Mouse (Mus musculus): ENCODE measurements around the gene Per3. TPM values are rescaled to one million over a fixed set of nuclear protein-coding genes. Genes with fewer than 3 reads are reported as not detected.

The Per3 gene
- polyA plus RNA-seq, 1 experiment from 2014 or later = 8.0 TPM

DNA sequence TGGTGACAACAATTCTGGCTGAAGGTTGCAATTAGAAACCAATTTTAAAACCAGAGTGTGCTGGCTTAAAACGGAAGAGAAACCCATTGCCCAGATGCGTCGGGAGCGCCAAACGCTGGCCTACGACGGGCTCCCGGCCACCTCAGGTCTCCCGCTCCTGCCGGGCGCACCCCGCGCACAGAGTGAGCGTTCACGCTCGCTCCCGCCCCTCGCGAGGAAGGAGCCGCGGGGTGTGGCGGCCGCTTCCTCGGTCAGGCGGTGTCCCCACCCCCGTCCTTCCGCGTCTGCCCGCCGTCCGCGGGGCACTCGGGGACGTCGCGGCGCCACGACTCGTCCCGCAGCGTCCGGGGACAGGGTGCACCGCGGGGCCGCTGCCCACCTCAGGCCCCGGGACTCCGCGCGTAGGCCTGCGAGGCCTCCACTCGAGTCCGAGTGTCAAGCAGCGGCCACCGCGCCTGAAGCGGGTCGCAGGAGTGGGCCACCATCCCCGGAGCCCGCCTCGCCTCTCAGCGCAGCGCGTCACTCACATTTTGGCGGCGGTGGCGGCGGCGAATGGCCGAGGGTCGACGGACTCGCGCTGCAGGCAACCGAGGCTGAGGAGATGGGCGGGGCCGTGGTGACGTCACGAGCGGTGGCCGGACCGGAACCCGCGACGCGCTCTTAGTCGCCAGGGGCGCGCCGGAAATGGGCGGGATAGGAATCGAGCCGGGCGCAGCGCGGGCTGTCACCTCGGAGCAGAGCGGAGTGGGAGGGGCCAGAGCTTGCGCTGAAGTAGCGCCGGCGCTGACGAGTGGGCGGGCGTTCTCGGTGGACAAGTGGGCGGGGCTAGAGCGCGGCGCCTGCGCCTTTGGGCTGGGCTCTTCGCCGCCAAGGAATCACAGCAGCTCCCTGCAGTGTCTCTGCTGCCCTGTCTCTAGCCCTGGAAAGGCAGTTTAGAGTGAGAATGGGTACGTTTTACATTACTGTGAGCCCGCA lies 13.2 kb upstream of the Per3 start, which contains the start of gene Vamp3:
Vamp3 (minus strand) TSS at position 617 of the 975 bp plus-strand sequence.
- under 1% methylated on average over 113 of the region's 114 CpGs for WGBS
- H3K9me3 ChIP-seq (ENCODE audit: low read depth, low read length) = 0 out of 2 replicates have a peak, but pooled peaks cover 3% of the 10 kb centered on the region
- peak within 1 kb of the TSS; percentile 87 for H3K4me2 ChIP-seq
- H3K27ac ChIP-seq (ENCODE audit: low read depth) = peak within 1 kb of the TSS; percentile 96
- H3K9ac ChIP-seq = peak within 1 kb of the TSS; percentile 89
- peak within 1 kb of the TSS; percentile 85 for H3K4me3 ChIP-seq (ENCODE audit: low read depth, low read length)
- ATAC-seq (ENCODE audit: insufficient read depth) (peak; percentile 99), DNase-seq (peak; percentile 100)
- no peaks in the 10 kb centered on the region for H3K27me3 ChIP-seq (ENCODE audit: insufficient read depth, low read length)
- H3K36me3 ChIP-seq (ENCODE audit: insufficient read depth) = peaks cover 28% of the 10 kb centered on the region
- H3K4me1 ChIP-seq (ENCODE audit: insufficient read depth) = no peaks in the 10 kb centered on the region
- TF ChIP-seq CTCF (IDR thresholded peaks at IDR 0.05; ENCODE audit: low read depth) = no peak

DNA sequence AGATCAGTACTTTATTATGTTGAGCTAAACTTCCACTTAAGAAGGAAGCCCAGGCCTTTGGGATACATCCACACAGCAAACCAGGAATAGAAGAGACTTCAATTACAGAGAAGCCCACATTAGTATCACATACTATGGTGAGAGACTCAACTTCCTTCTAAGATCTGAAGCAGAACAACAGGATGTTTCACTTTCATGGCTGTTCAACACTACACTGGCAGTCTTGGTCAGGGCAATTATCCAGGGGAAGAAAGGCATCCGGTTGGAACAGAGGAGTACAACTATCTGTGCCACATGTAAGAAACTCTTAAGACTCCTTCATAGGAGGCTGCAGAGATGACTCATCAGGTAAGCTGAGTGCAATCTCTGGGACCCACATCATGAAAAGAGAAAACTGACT lies 6.7 kb upstream of the Per3 start:
- Histone ChIP-seq H3K4me2 (no peak overlapping the region), H3K36me3 (ENCODE audit: insufficient read depth) (peaks cover 69% of the 10 kb centered on the region), H3K27ac (ENCODE audit: low read depth) (no peak overlapping the region), H3K9me3 (ENCODE audit: low read depth, low read length) (no peaks in the 10 kb centered on the region), H3K4me1 (ENCODE audit: insufficient read depth) (no peaks in the 10 kb centered on the region), H3K27me3 (ENCODE audit: insufficient read depth, low read length) (no peaks in the 10 kb centered on the region), H3K9ac (no peak overlapping the region), H3K4me3 (ENCODE audit: low read depth, low read length) (no peak overlapping the region)
- WGBS = 88% methylated on average over 1 of the region's 1 CpGs
- ATAC-seq (ENCODE audit: insufficient read depth) (no peak), DNase-seq (no peak)
- TF ChIP-seq CTCF (IDR thresholded peaks at IDR 0.05; ENCODE audit: low read depth) = no peak

DNA sequence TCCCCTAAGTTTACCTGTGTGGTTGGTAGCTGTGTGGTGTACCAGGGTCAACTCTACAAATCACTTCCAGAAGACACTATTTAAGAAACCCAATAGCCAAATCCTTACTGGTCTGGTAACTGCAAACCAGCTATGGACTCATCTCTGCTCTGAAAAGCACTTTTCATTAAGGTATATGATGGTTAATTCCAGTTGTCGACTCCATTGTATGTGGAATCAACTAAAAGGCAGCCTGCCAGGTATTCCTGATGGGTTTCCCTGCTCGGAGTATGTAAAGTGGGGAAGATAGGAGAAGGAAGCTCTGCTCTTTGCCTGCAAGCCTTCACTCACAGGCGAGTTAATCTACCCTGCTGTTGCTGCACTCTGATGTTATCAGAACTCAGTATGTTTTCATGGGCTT lies 2.1 kb upstream of the Per3 start:
- no peak for DNase-seq
- TF ChIP-seq CTCF (IDR thresholded peaks at IDR 0.05; ENCODE audit: low read depth) = no peak
- no peak for ATAC-seq (ENCODE audit: insufficient read depth)
- H3K27me3 ChIP-seq (ENCODE audit: insufficient read depth, low read length) = 0 out of 2 replicates have a peak, but pooled peaks cover 4% of the 10 kb centered on the region
- 83% methylated on average over 3 of the region's 3 CpGs for WGBS
- no peak overlapping the region for H3K9ac ChIP-seq
- no peaks in the 10 kb centered on the region for H3K9me3 ChIP-seq (ENCODE audit: low read depth, low read length)
- H3K4me1 ChIP-seq (ENCODE audit: insufficient read depth) = 0 out of 2 replicates have a peak, but pooled peaks cover 5% of the 10 kb centered on the region
- H3K27ac ChIP-seq (ENCODE audit: low read depth) = no peak overlapping the region
- no peak overlapping the region for H3K4me2 ChIP-seq
- peaks cover 39% of the 10 kb centered on the region for H3K36me3 ChIP-seq (ENCODE audit: insufficient read depth)
- H3K4me3 ChIP-seq (ENCODE audit: low read depth, low read length) = no peak overlapping the region

DNA sequence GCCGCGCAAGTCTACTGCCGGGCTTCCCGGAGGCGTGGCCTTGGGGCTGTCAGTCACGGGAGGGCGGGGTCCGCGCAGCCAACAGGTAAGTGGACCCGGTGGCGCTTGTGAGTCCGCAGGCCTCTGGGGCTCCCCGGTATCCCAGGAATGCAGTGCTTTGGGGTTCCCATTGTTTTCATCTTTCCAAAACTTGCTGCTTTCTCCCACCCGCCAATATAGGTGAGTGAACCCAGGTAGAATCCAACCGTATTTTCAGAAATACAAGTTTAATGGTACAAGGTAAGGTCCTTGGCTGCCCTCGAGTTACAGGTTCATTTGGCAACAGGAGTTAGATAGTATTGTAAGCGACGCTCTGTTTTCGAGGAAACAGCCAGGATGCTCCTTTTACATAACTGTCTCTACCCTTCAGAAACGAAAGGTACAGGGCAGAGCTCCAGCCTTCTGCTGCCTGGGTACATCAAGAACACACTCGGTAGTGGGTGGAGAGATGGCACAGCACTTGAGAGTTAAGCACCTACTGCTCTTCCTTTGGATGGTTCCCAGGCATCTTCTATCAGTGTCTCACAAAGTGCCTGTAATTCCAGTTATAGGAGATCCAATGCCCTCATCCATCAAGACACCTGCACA lies 592 bp upstream of the Per3 start:
- H3K4me3 ChIP-seq (ENCODE audit: low read depth, low read length) = peak overlapping the region; percentile 56
- 0 out of 2 replicates have a peak, but pooled peaks cover 5% of the 10 kb centered on the region for H3K4me1 ChIP-seq (ENCODE audit: insufficient read depth)
- 4% methylated on average over 21 of the region's 21 CpGs for WGBS
- ATAC-seq (ENCODE audit: insufficient read depth) (no peak), DNase-seq (no peak)
- H3K9ac ChIP-seq = peak overlapping the region; percentile 44
- 0 out of 2 replicates have a peak, but pooled peaks cover 4% of the 10 kb centered on the region for H3K27me3 ChIP-seq (ENCODE audit: insufficient read depth, low read length)
- H3K4me2 ChIP-seq = peak overlapping the region; percentile 98
- TF ChIP-seq CTCF (IDR thresholded peaks at IDR 0.05; ENCODE audit: low read depth) = no peak
- peaks cover 25% of the 10 kb centered on the region for H3K36me3 ChIP-seq (ENCODE audit: insufficient read depth)
- no peak overlapping the region for H3K27ac ChIP-seq (ENCODE audit: low read depth)
- H3K9me3 ChIP-seq (ENCODE audit: low read depth, low read length) = no peaks in the 10 kb centered on the region

DNA sequence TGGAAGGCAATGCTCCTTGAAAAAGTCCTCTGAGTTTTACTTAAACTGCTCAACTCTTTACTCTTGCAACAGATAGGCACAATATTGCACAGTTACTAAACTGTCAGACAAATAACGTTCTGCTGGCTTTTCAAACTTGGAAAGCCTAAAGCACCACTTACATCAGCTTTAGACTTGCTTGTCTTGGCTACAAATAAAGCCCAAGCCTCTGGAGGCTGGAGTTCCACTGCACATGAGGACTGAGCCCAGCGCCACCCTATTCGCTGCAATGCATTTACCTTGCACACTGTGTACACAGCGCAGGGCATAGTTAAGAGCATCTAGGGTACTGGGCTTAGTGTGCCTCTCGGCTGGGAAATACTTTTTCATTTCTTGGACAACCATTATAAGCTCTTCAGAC lies 1.2 kb downstream of the Per3 start:
- H3K27ac ChIP-seq (ENCODE audit: low read depth) = no peak overlapping the region
- TF ChIP-seq CTCF (IDR thresholded peaks at IDR 0.05; ENCODE audit: low read depth) = no peak

DNA sequence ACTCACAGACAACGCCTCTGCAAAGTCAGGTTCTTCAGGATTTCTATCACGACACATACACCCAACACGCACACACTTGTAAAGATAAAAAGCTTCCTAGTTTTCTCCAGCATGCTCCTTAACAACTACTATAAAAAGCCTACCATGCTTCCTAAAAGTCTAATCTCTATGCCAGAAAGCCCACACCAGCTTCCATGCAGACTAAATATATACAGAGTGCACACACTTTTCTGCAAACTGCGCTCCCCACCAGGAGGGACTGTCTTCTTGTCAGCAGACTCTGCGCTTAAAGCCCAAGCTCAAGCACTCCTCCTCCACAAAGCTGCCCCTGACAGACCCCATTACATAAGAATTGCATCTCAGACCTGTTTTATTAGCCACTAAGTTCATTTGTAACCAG lies 3.0 kb downstream of the Per3 start:
- ATAC-seq (ENCODE audit: insufficient read depth) = no peak
- H3K27ac ChIP-seq (ENCODE audit: low read depth) = no peak overlapping the region
- 77% methylated on average over 5 of the region's 5 CpGs for WGBS
- 0 out of 2 replicates have a peak, but pooled peaks cover 4% of the 10 kb centered on the region for H3K27me3 ChIP-seq (ENCODE audit: insufficient read depth, low read length)
- H3K9me3 ChIP-seq (ENCODE audit: low read depth, low read length) = no peaks in the 10 kb centered on the region
- no peak overlapping the region for H3K9ac ChIP-seq
- H3K36me3 ChIP-seq (ENCODE audit: insufficient read depth) = peaks cover under 1% of the 10 kb centered on the region; the same call in 1 of the 2 replicates
- no peak for TF ChIP-seq CTCF (IDR thresholded peaks at IDR 0.05; ENCODE audit: low read depth)
- no peak overlapping the region for H3K4me3 ChIP-seq (ENCODE audit: low read depth, low read length)
- no peak for DNase-seq
- H3K4me1 ChIP-seq (ENCODE audit: insufficient read depth) = 0 out of 2 replicates have a peak, but pooled peaks cover 5% of the 10 kb centered on the region
- H3K4me2 ChIP-seq = no peak overlapping the region

More for the DNA sequence above, 1.2 kb downstream of the Per3 start:
- DNase-seq = peak; percentile 49
- 43% methylated on average over 5 of the region's 5 CpGs for WGBS
- Histone ChIP-seq H3K4me1 (ENCODE audit: insufficient read depth) (0 out of 2 replicates have a peak, but pooled peaks cover 5% of the 10 kb centered on the region), H3K4me3 (ENCODE audit: low read depth, low read length) (peak overlapping the region; percentile 56), H3K36me3 (ENCODE audit: insufficient read depth) (peaks cover 10% of the 10 kb centered on the region), H3K27me3 (ENCODE audit: insufficient read depth, low read length) (0 out of 2 replicates have a peak, but pooled peaks cover 4% of the 10 kb centered on the region), H3K9ac (no peak overlapping the region), H3K4me2 (peak overlapping the region; percentile 98), H3K9me3 (ENCODE audit: low read depth, low read length) (no peaks in the 10 kb centered on the region)
- ATAC-seq (ENCODE audit: insufficient read depth) = no peak

All from lung, embryonic 14.5 days (tissue).